Mouse (Mus musculus) right cerebral cortex, postnatal 10 days (tissue): Measurements from ENCODE around the gene Rad51b.
A peak's percentile ranks its signal among the peaks of the same experiment; 100 is the strongest.

Experiments used
- DNase-seq, 2 experiments: peaks; one replicate each; pipeline ENCODE4 v3.0.0; 2021; ENCODE audit warnings: low spot score in 2 of 2

The Rad51b gene

GRCm38 (mm10) chr12:79732355-79733115 lies 435.5 kb downstream of the Rad51b start:
- peak; percentile 53 to 74 for DNase-seq

GRCm38 (mm10) chr12:79735341-79735785 lies 438.3 kb downstream of the Rad51b start:
- no peak for DNase-seq

- DNase-seq = no peak
These were observed 438.8 kb downstream of the Rad51b start for GRCm38 (mm10) chr12:79735882-79736281.

GRCm38 (mm10) chr12:79738700-79739099 lies 441.6 kb downstream of the Rad51b start:
- DNase-seq = no peak

GRCm38 (mm10) chr12:79739918-79740639 lies 443.0 kb downstream of the Rad51b start:
- DNase-seq = no peak

GRCm38 (mm10) chr12:79742211-79742610 lies 445.1 kb downstream of the Rad51b start:
- DNase-seq = no peak

GRCm38 (mm10) chr12:79744131-79744530 lies 447.0 kb downstream of the Rad51b start:
- no peak for DNase-seq

- DNase-seq = no peak
These were observed 448.1 kb downstream of the Rad51b start for GRCm38 (mm10) chr12:79745225-79745624.

- DNase-seq = no peak
These were observed 448.9 kb downstream of the Rad51b start for GRCm38 (mm10) chr12:79745845-79746510.

- DNase-seq = no peak
These were observed 450.5 kb downstream of the Rad51b start for GRCm38 (mm10) chr12:79747541-79747940.

GRCm38 (mm10) chr12:79748862-79749261 lies 451.8 kb downstream of the Rad51b start:
- no peak for DNase-seq

GRCm38 (mm10) chr12:79750253-79751125 lies 453.4 kb downstream of the Rad51b start:
- peak; percentile 42 to 58 for DNase-seq

GRCm38 (mm10) chr12:79751781-79752180 lies 454.7 kb downstream of the Rad51b start:
- DNase-seq = peak; percentile 45 to 51

GRCm38 (mm10) chr12:79752189-79752588 lies 455.1 kb downstream of the Rad51b start:
- no peak for DNase-seq

GRCm38 (mm10) chr12:79755617-79756016 lies 458.5 kb downstream of the Rad51b start:
- DNase-seq = no peak

GRCm38 (mm10) chr12:79756352-79756751 lies 459.3 kb downstream of the Rad51b start:
- no peak for DNase-seq

GRCm38 (mm10) chr12:79757775-79758174 lies 460.7 kb downstream of the Rad51b start:
- DNase-seq = no peak

GRCm38 (mm10) chr12:79759180-79759902 lies 462.3 kb downstream of the Rad51b start:
- DNase-seq = no peak

- DNase-seq = no peak
These were observed 464.1 kb downstream of the Rad51b start for GRCm38 (mm10) chr12:79761217-79761616.

- no peak for DNase-seq
These were observed 465.0 kb downstream of the Rad51b start for GRCm38 (mm10) chr12:79762087-79762486.
